Mouse (Mus musculus): Measurements from ENCODE around the gene Miga1.

GRCm38 (mm10) chr3:152293530-152294181 lies 46.6 kb downstream of the Miga1 start:
- TF ChIP-seq POLR2A (IDR thresholded peaks at IDR 0.05; ENCODE audit: low read depth, low read length) (no peak), CTCF (IDR thresholded peaks at IDR 0.05; ENCODE audit: extremely low read depth, insufficient read length, insufficient replicate concordance, low read depth, low read length) (no peak)
